Mouse (Mus musculus): ENCODE data around the gene Ccdc117. TPM values are rescaled to one million over a fixed set of nuclear protein-coding genes. Genes with fewer than 3 reads are reported as not detected.
A peak's percentile ranks its signal among the peaks of the same experiment; 100 is the strongest.

Gene Ccdc117
- total and polyA plus RNA-seq, 3 experiments = 6.0 to 25.6 (median 21.7) TPM

DNA sequence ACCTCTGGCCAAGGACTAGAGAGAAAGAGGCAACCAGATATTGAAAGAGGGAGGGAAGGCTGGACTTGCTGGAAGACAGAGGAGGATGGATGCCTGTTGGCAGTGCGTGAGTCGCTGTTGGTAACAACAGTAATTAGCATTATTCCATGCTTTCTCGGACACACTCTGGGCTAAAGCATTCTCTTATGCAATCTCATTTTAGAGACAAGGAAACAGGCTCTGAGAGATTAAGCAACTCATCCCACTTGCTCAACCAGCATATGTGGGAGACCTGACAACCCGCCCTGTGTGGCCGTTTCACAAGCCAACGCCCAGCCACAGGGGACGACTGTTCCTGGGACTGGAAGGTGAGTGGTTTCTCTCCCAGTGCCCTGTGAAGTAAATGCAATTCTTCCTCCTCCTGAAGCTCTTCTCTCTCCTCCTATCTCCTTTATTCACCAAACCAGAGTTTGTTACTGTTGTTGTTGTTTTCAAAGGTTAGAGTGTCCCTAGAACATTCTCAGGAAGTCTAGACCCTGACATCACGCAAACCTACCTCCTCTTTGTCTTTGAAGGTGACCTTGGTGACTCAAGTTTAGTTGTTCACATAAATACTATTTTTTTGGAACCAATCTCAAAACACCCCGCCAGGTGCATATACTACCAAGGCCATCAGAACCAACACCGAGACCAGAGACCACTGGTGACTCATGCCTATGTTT lies 39.5 kb downstream of the Ccdc117 start:
- no peaks in the 10 kb centered on the region for H3K27me3 ChIP-seq (ENCODE audit: control insufficient read depth, insufficient read depth, low read length)
- peak in 1 of 2 experiments; percentile 46 for DNase-seq
- H3K79me2 ChIP-seq (replicated peaks; ENCODE audit: control insufficient read depth, insufficient read depth, low read length) = no peaks in the 10 kb centered on the region
- H3K9ac ChIP-seq (ENCODE audit: low read depth, low read length) = no peak overlapping the region
- no peaks in the 10 kb centered on the region for H3K36me3 ChIP-seq (ENCODE audit: control insufficient read depth, insufficient read depth, low read length)
- H3K4me3 ChIP-seq = no peak overlapping the region
- no peak for TF ChIP-seq CTCF (IDR thresholded peaks at IDR 0.05)
- no peak for TF ChIP-seq EP300 (IDR thresholded peaks at IDR 0.05; ENCODE audit: insufficient read depth, low read depth, low read length)
- no peak for TF ChIP-seq POLR2A (IDR thresholded peaks at IDR 0.05; ENCODE audit: insufficient read depth, low read depth, low read length)
- no peak overlapping the region for H3K27ac ChIP-seq
- 82% methylated on average over 10 of the region's 10 CpGs for WGBS
- peaks cover 5% of the 10 kb centered on the region for H3K4me1 ChIP-seq (ENCODE audit: control insufficient read depth, insufficient read depth, low read length)
- intact Hi-C loops (cut with DNase I) = no loop called here

DNA sequence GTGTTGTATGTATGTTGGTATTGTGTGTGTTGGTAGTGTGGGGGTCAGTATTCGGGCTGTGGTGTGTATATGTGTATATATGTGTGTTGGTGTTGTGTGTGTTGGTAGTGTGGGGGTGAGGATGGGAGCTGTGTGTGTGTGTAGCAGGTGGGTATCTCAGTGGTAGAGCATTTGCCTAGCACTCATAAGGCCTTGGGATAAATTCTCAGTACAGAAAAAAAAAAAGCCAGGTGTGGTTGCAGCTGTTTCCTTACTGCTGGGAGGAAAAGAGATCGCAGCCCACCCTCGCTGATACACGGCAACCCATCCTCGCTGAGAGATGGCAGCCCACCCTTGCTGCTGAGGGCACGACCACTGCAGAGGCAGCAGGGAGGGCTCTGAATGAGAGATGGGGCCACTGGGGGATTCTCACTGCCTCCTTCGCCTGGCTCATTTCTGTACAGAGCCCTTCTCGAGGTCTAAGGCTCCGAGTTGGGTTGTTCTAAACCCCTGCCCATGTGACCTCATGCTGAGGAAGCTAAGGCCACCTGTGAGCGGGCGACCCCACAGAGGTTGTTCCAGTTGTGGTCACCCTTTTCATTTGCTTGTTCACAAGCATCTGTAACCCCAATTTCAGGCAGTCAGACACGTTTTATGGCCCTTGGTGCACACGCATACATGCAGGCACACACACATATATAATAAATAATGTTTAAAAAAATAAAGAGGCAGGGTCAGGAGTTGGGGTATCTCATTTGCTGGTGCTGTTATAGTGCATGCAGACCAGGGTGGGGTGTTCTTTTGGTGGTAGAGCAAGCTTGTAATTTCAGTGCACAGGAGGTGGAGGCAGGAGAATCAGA lies 40.9 kb downstream of the Ccdc117 start:
- intact Hi-C loops (cut with DNase I) = no loop called here
- Histone ChIP-seq H3K27ac (no peak overlapping the region), H3K36me3 (ENCODE audit: control insufficient read depth, insufficient read depth, low read length) (no peaks in the 10 kb centered on the region), H3K4me1 (ENCODE audit: control insufficient read depth, insufficient read depth, low read length) (peaks cover 5% of the 10 kb centered on the region), H3K9ac (ENCODE audit: low read depth, low read length) (no peak overlapping the region), H3K4me3 (no peak overlapping the region), H3K27me3 (ENCODE audit: control insufficient read depth, insufficient read depth, low read length) (no peaks in the 10 kb centered on the region), H3K79me2 (replicated peaks; ENCODE audit: control insufficient read depth, insufficient read depth, low read length) (no peaks in the 10 kb centered on the region)
- WGBS = 83% methylated on average over 13 of the region's 13 CpGs
- no peak for DNase-seq
- TF ChIP-seq CTCF (IDR thresholded peaks at IDR 0.05) (no peak), EP300 (IDR thresholded peaks at IDR 0.05; ENCODE audit: insufficient read depth, low read depth, low read length) (no peak), POLR2A (IDR thresholded peaks at IDR 0.05; ENCODE audit: insufficient read depth, low read depth, low read length) (no peak)

DNA sequence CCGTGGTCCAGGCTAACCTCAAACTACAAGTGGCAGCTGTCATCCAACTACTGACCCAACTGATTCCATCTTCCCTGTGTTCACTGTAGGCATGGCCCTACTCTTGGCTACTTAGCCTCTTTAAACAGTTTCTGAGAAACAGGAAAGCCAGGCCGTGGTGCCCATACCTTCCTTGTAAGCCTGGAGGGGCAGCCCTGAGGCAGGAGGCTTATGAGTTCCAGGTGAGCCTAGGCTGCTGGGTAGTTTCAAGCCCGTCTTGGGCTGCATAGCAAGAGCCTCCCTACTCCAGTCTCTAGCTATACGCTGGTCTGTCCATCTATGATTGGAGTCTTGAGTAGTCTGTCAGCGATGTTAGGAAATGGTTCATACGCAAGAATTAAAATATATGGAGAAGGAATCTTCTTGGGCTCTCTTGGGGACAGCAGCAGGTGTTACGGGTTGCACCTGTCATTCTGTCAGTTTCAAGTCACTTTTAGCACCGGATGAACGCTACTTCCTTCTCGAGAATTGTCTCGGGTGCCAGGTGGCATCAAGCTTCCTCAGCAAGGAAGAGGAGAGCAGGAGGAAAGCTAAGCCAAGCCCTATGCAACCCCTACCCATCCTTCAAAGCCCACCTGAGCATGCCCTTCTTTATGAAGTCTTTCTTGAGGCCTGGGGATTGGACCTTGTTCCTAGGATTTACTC lies 41.9 kb downstream of the Ccdc117 start:
- DNase-seq = no peak
- Histone ChIP-seq H3K9ac (ENCODE audit: low read depth, low read length) (no peak overlapping the region), H3K27ac (no peak overlapping the region; the same call in 1 of the 2 replicates), H3K79me2 (replicated peaks; ENCODE audit: control insufficient read depth, insufficient read depth, low read length) (no peaks in the 10 kb centered on the region), H3K4me1 (ENCODE audit: control insufficient read depth, insufficient read depth, low read length) (peaks cover 5% of the 10 kb centered on the region), H3K27me3 (ENCODE audit: control insufficient read depth, insufficient read depth, low read length) (no peaks in the 10 kb centered on the region), H3K4me3 (no peak overlapping the region), H3K36me3 (ENCODE audit: control insufficient read depth, insufficient read depth, low read length) (no peaks in the 10 kb centered on the region)
- TF ChIP-seq EP300 (IDR thresholded peaks at IDR 0.05; ENCODE audit: insufficient read depth, low read depth, low read length) (no peak), POLR2A (IDR thresholded peaks at IDR 0.05; ENCODE audit: insufficient read depth, low read depth, low read length) (no peak), CTCF (IDR thresholded peaks at IDR 0.05) (no peak)
- WGBS = 78% methylated on average over 11 of the region's 11 CpGs
- intact Hi-C loops (cut with DNase I) = no loop called here

DNA sequence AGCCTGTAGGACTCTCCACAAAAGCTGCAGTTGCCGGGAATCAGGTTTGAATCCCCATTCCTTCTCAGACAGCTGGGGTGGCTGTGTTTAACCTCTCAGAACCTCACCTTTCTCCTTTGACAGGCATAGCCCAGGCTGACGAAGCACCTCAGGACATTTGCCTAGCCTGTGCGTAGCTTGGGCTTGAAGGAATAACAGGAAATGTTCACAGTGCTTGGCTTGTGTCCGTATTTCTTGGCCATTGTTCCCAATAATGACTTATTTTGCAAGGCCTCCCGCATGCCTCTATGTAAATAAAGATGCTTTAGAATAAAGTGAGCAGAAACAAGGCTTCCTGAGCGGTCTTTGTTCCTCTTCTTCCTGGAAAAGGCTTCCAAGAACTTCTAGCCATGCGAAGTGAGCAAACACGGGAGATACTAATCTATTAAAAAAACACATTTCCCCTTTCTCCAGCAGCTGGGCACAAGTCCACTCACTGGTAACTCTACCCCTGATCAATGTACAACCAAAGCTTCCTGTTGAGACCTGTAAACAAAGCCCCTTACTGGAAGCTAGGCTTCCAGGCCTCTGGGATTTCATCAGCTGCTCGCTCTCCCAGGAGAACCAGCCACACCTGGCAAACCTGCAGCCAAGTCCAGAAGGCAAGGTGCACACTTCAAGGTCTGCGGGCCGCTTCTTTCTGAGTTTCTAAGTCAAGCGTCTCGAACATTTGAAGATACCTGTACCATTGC lies 42.9 kb downstream of the Ccdc117 start:
- peak overlapping the region; percentile 36 for H3K27ac ChIP-seq
- no peak overlapping the region for H3K4me3 ChIP-seq
- 44% methylated on average over 13 of the region's 13 CpGs for WGBS
- TF ChIP-seq EP300 (IDR thresholded peaks at IDR 0.05; ENCODE audit: insufficient read depth, low read depth, low read length) (no peak), POLR2A (IDR thresholded peaks at IDR 0.05; ENCODE audit: insufficient read depth, low read depth, low read length) (no peak)
- intact Hi-C loops (cut with DNase I) = no loop called here
- no peaks in the 10 kb centered on the region for H3K79me2 ChIP-seq (replicated peaks; ENCODE audit: control insufficient read depth, insufficient read depth, low read length)
- H3K4me1 ChIP-seq (ENCODE audit: control insufficient read depth, insufficient read depth, low read length) = peaks cover 5% of the 10 kb centered on the region
- no peak for DNase-seq
- no peaks in the 10 kb centered on the region for H3K27me3 ChIP-seq (ENCODE audit: control insufficient read depth, insufficient read depth, low read length)
- H3K36me3 ChIP-seq (ENCODE audit: control insufficient read depth, insufficient read depth, low read length) = no peaks in the 10 kb centered on the region
- no peak overlapping the region for H3K9ac ChIP-seq (ENCODE audit: low read depth, low read length)

DNA sequence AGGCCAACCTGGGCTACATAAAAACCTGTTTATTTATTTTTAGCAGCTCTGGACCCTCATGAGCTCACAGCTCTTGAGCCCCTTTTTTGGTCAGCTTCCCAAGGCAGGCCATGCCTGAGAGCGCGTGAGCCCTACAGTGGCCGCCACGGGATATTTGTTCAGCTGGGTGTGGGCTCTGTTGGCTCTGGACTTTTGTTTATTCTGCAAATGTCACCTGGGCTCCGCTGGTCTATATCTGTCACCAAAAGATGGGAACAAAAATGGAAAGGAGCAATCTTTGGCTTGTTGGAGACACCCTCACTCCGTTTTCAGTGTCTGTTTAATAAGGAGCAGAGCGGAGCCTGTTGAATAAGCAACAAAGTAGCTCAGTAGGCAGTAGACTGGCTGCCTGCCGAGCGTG lies 43.6 kb downstream of the Ccdc117 start:
- Histone ChIP-seq H3K9ac (ENCODE audit: low read depth, low read length) (no peak overlapping the region), H3K4me1 (ENCODE audit: control insufficient read depth, insufficient read depth, low read length) (peaks cover 5% of the 10 kb centered on the region), H3K36me3 (ENCODE audit: control insufficient read depth, insufficient read depth, low read length) (no peaks in the 10 kb centered on the region), H3K4me3 (no peak overlapping the region), H3K27ac (peak overlapping the region; percentile 36), H3K79me2 (replicated peaks; ENCODE audit: control insufficient read depth, insufficient read depth, low read length) (no peaks in the 10 kb centered on the region), H3K27me3 (ENCODE audit: control insufficient read depth, insufficient read depth, low read length) (no peaks in the 10 kb centered on the region)
- 76% methylated on average over 9 of the region's 9 CpGs for WGBS
- TF ChIP-seq CTCF (IDR thresholded peaks at IDR 0.05) (no peak), EP300 (IDR thresholded peaks at IDR 0.05; ENCODE audit: insufficient read depth, low read depth, low read length) (no peak), POLR2A (IDR thresholded peaks at IDR 0.05; ENCODE audit: insufficient read depth, low read depth, low read length) (no peak)
- intact Hi-C loops (cut with DNase I) = no loop called here
- no peak for DNase-seq

All from heart, adult 2 months (tissue).